Mouse (Mus musculus): Measurements from ENCODE around the gene Grin2b.

Grin2b gene

DNA sequence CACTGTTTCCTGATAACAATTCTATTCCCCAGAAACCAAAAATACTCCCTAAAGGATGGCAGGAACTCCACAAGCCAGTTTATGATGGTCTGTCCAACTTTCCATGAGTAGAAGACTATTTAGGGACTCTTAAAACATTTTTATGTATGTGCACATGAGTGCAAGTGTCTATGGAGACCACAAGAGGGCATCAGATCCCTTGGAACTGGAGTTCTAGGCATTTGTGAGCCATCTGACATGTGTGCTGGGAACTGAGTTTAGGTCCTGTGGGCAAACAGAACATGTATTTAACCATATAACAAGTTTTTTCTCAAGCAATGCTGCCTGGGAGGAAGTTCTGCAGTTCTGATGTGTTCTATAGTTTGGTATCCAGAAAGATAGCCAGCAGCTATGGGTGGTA, 501.3 kb downstream of the Grin2b start:
- no peak for DNase-seq

All from right cerebral cortex, adult 18-20 months (tissue).